Mouse (Mus musculus) kidney, postnatal 0 days (tissue): Measurements from ENCODE around the gene Ptpn20. TPM values are rescaled to one million over a fixed set of nuclear protein-coding genes. Genes with fewer than 3 reads are reported as not detected.

Experiments used
- ATAC-seq: fragments of 200-750 bp; cut with Nextera tagmentation; replicated peaks from 2 replicates; pipeline ENCODE4 v1.8.0; 2017; ENCODE audit warnings: low read depth, moderate number of reproducible peaks, moderate TSS enrichment, moderate library complexity; ENCODE audit not compliant: low FRiP score
- DNase-seq: peaks from one replicate; pipeline ENCODE4 v3.0.0-alpha.2; 2016; ENCODE audit warnings: low spot score
- H3K27ac ChIP-seq: fragments of 300-500 bp; sonication (generic); 2 replicates; pipeline ENCODE4 v1.5.1; 2014; ENCODE audit warnings: mild to moderate bottlenecking
- H3K27me3 ChIP-seq: fragments of 300-500 bp; sonication (generic); 2 replicates; pipeline ENCODE4 v1.6.1; 2014; ENCODE audit warnings: low read length, mixed read lengths; ENCODE audit not compliant: insufficient read depth
- H3K36me3 ChIP-seq: fragments of 300-500 bp; sonication (generic); 2 replicates; pipeline ENCODE4 v1.6.1; 2014; ENCODE audit warnings: low read length, mixed read lengths; ENCODE audit not compliant: insufficient read depth
- H3K4me1 ChIP-seq: fragments of 300-500 bp; sonication (generic); replicated peaks from 2 replicates; pipeline ENCODE4 v1.6.1; 2014; ENCODE audit warnings: antibody characterized with exemption, low read length, mixed read lengths; ENCODE audit not compliant: insufficient read depth
- H3K4me2 ChIP-seq: fragments of 300-500 bp; sonication (generic); 2 replicates; pipeline ENCODE4 v1.6.1; 2014; ENCODE audit warnings: mild to moderate bottlenecking, low read length, moderate library complexity, mixed read lengths
- H3K4me3 ChIP-seq: fragments of 300-500 bp; sonication (generic); replicated peaks from 2 replicates; pipeline ENCODE4 v1.5.1; 2014; ENCODE audit warnings: low read depth, low read length
- H3K9ac ChIP-seq: fragments of 300-500 bp; sonication (generic); 2 replicates; pipeline ENCODE4 v1.6.1; 2014; ENCODE audit warnings: low read depth, low read length
- H3K9me3 ChIP-seq: fragments of 300-500 bp; sonication (generic); replicated peaks from 2 replicates; pipeline ENCODE4 v1.6.1; 2016; ENCODE audit warnings: low read length, inconsistent platforms, mixed read lengths
- CTCF ChIP-seq: IDR thresholded peaks from 2 replicates; pipeline ENCODE4 v1.5.1; 2016; ENCODE audit warnings: antibody characterized with exemption, low read depth, mild to moderate bottlenecking, moderate library complexity
- WGBS: fragments of 180-500 bp; shearing (Covaris S2); extraction: QIAGEN DNeasy Blood & Tissue Kit; methylation state at CpG from one replicate; pipeline ENCODE4 v1.1.7; 2014; 5-methylcytosine and 5-hydroxymethylcytosine counted together
- polyA plus RNA-seq: library from polyadenylated mRNA; unstranded; fragments of >200 nt; fragmentation: Nextera tagmentation; extraction: Ambion mirVana; gene quantifications from 2 replicates; pipeline ENCODE4 v1.2.1, GENCODE M21; 2015

The Ptpn20 gene
- polyA plus RNA-seq, 1 experiment from 2014 or later = not detected

GRCm38 (mm10) chr14:33669891-33670290 lies 80.9 kb downstream of the Ptpn20 start:
- 91% methylated on average over 10 of the region's 11 CpGs for WGBS
- no peak overlapping the region for H3K4me3 ChIP-seq
- H3K4me1 ChIP-seq = no peaks in the 10 kb centered on the region
- no peak overlapping the region for H3K27ac ChIP-seq
- DNase-seq (no peak), ATAC-seq (no peak)
- no peaks in the 10 kb centered on the region for H3K36me3 ChIP-seq
- H3K27me3 ChIP-seq = no peaks in the 10 kb centered on the region
- no peak overlapping the region for H3K4me2 ChIP-seq
- no peak for TF ChIP-seq CTCF
- H3K9ac ChIP-seq = no peak overlapping the region
- no peaks in the 10 kb centered on the region for H3K9me3 ChIP-seq

GRCm38 (mm10) chr14:33673350-33674087 lies 84.5 kb downstream of the Ptpn20 start:
- Histone ChIP-seq H3K9ac (no peak overlapping the region), H3K4me1 (no peaks in the 10 kb centered on the region), H3K9me3 (no peaks in the 10 kb centered on the region), H3K4me2 (no peak overlapping the region), H3K4me3 (no peak overlapping the region), H3K27me3 (no peaks in the 10 kb centered on the region), H3K27ac (no peak overlapping the region), H3K36me3 (no peaks in the 10 kb centered on the region)
- DNase-seq (peak; percentile 72), ATAC-seq (no peak)
- peak; percentile 86 for TF ChIP-seq CTCF
- WGBS = 78% methylated on average over 5 of the region's 5 CpGs

- no peak overlapping the region for H3K9ac ChIP-seq
- no peak for DNase-seq
- 88% methylated on average over 6 of the region's 6 CpGs for WGBS
- no peak for ATAC-seq
- no peak overlapping the region for H3K4me3 ChIP-seq
- H3K27me3 ChIP-seq = no peaks in the 10 kb centered on the region
- H3K4me1 ChIP-seq = no peaks in the 10 kb centered on the region
- no peaks in the 10 kb centered on the region for H3K36me3 ChIP-seq
- H3K27ac ChIP-seq = no peak overlapping the region
- TF ChIP-seq CTCF = no peak
- no peak overlapping the region for H3K4me2 ChIP-seq
- no peaks in the 10 kb centered on the region for H3K9me3 ChIP-seq
Observed at GRCm38 (mm10) chr14:33677996-33678395, 89.0 kb downstream of the Ptpn20 start.

- H3K4me2 ChIP-seq = no peak overlapping the region
- 94% methylated on average over 3 of the region's 3 CpGs for WGBS
- no peak for ATAC-seq
- H3K4me3 ChIP-seq = no peak overlapping the region
- no peaks in the 10 kb centered on the region for H3K36me3 ChIP-seq
- no peak for TF ChIP-seq CTCF
- H3K9me3 ChIP-seq = no peaks in the 10 kb centered on the region
- no peak overlapping the region for H3K9ac ChIP-seq
- no peak overlapping the region for H3K27ac ChIP-seq
- DNase-seq = no peak
- H3K4me1 ChIP-seq = no peaks in the 10 kb centered on the region
- H3K27me3 ChIP-seq = no peaks in the 10 kb centered on the region
Observed at GRCm38 (mm10) chr14:33678740-33679139, 89.7 kb downstream of the Ptpn20 start.

GRCm38 (mm10) chr14:33680621-33681020 lies 91.6 kb downstream of the Ptpn20 start:
- no peak overlapping the region for H3K4me3 ChIP-seq
- H3K9ac ChIP-seq = no peak overlapping the region
- no peaks in the 10 kb centered on the region for H3K4me1 ChIP-seq
- no peaks in the 10 kb centered on the region for H3K9me3 ChIP-seq
- ATAC-seq (no peak), DNase-seq (no peak)
- H3K36me3 ChIP-seq = no peaks in the 10 kb centered on the region
- H3K4me2 ChIP-seq = no peak overlapping the region
- no peaks in the 10 kb centered on the region for H3K27me3 ChIP-seq
- WGBS = 84% methylated on average over 6 of the region's 6 CpGs
- no peak overlapping the region for H3K27ac ChIP-seq
- TF ChIP-seq CTCF = no peak

- Histone ChIP-seq H3K9ac (no peak overlapping the region), H3K9me3 (no peaks in the 10 kb centered on the region), H3K27ac (no peak overlapping the region), H3K27me3 (no peaks in the 10 kb centered on the region), H3K4me2 (no peak overlapping the region), H3K36me3 (no peaks in the 10 kb centered on the region), H3K4me1 (peaks cover 5% of the 10 kb centered on the region; the same call in 1 of the 2 replicates), H3K4me3 (no peak overlapping the region)
- no peak for TF ChIP-seq CTCF
- ATAC-seq = no peak
- WGBS = 51% methylated on average over 2 of the region's 2 CpGs
- no peak for DNase-seq
Observed at GRCm38 (mm10) chr14:33682768-33683167, 93.8 kb downstream of the Ptpn20 start.
